Mouse (Mus musculus) lung, postnatal 14 days (tissue): ENCODE results near the gene Il5.

ENCODE experiments used
- DNase-seq: peaks from one replicate; pipeline ENCODE4 v3.0.0; 2021

Gene Il5

GRCm38 (mm10) chr11:53745260-53745659 is 24.7 kb downstream of the Il5 start:
- DNase-seq, result no peak

GRCm38 (mm10) chr11:53747985-53748384 is 27.4 kb downstream of the Il5 start:
- DNase-seq, result no peak

- DNase-seq, result no peak
Observed at GRCm38 (mm10) chr11:53748614-53749013, 28.0 kb downstream of the Il5 start.

- DNase-seq, result no peak
Observed at GRCm38 (mm10) chr11:53749306-53749705, 28.7 kb downstream of the Il5 start.

GRCm38 (mm10) chr11:53749716-53750352 is 29.2 kb downstream of the Il5 start:
- no peak for DNase-seq

- DNase-seq, result no peak
Observed at GRCm38 (mm10) chr11:53755011-53755595, 34.5 kb downstream of the Il5 start.

GRCm38 (mm10) chr11:53757612-53758011 is 37.0 kb downstream of the Il5 start:
- no peak for DNase-seq

- DNase-seq, result peak; percentile 50
Observed at GRCm38 (mm10) chr11:53758033-53758432, 37.4 kb downstream of the Il5 start.

GRCm38 (mm10) chr11:53758791-53759351 is 38.3 kb downstream of the Il5 start:
- DNase-seq, result no peak

- no peak for DNase-seq
Observed at GRCm38 (mm10) chr11:53759545-53760406, 39.2 kb downstream of the Il5 start.

- no peak for DNase-seq
Observed at GRCm38 (mm10) chr11:53761284-53761683, 40.7 kb downstream of the Il5 start.

GRCm38 (mm10) chr11:53761822-53762221 is 41.2 kb downstream of the Il5 start:
- DNase-seq, result peak; percentile 90

- no peak for DNase-seq
Observed at GRCm38 (mm10) chr11:53762426-53762825, 41.8 kb downstream of the Il5 start.

GRCm38 (mm10) chr11:53762827-53763495 is 42.4 kb downstream of the Il5 start:
- peak; percentile 95 for DNase-seq

- peak; percentile 94 for DNase-seq
Observed at GRCm38 (mm10) chr11:53763496-53764140, 43.0 kb downstream of the Il5 start.

GRCm38 (mm10) chr11:53764581-53764980 is 44.0 kb downstream of the Il5 start:
- DNase-seq, result no peak

GRCm38 (mm10) chr11:53768422-53769184 is 48.0 kb downstream of the Il5 start:
- DNase-seq, result no peak

- no peak for DNase-seq
Observed at GRCm38 (mm10) chr11:53769185-53769576, 48.6 kb downstream of the Il5 start.

- DNase-seq, result peak; percentile 97
Observed at GRCm38 (mm10) chr11:53769760-53770124, 49.1 kb downstream of the Il5 start, which contains the start of gene Irf1. Irf1 (plus strand) TSS chr11:53770014.

GRCm38 (mm10) chr11:53770125-53770791 is 49.7 kb downstream of the Il5 start:
- DNase-seq, result peak; percentile 79
